In the genomic region with DNA sequence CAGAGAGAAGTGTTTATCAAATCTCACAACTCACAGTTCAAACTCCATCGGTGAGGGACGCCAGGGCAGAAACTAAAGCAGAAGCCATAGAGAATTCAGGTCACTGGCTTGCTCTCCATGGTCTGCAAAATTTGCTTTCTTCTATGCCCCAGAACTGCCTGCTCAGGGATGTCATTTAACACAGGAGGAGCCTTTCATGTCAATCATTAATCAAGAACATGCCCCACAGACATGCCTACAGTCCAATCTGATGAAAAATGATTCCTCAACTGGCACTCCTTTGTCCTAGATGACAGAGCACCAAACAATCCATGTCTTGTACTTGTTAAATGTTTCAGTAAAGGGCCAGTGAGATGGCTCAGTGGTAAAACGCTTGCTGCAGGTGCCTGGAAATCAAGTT, we compare ENCODE assay signal across 22 mouse cellular contexts. TPM values are rescaled to one million over a fixed set of nuclear protein-coding genes. Genes with fewer than 3 reads are reported as not detected.
"Had no signal": no experiment of that assay in that cellular context is flagged by ENCODE, and none has a peak within 500 bp of the region (broad histone marks: within the 10 kb centered on the region; RNA-seq: fewer than 3 reads in every experiment).

No protein-coding gene starts in this region.

- H3K9ac ChIP-seq: limb, embryonic 13.5 days; liver, embryonic 14.5 days; liver, postnatal 0 days; lung, embryonic 14.5 days; midbrain, embryonic 12.5 days; midbrain, embryonic 15.5 days; neural tube, embryonic 12.5 days; neural tube, embryonic 15.5 days had no signal

- ATAC-seq: intestine, embryonic 16.5 days; liver, postnatal 0 days; lung, postnatal 0 days; midbrain, embryonic 15.5 days had no signal

- H3K27ac ChIP-seq: limb, embryonic 10.5 days; limb, embryonic 13.5 days; liver, embryonic 14.5 days; macrophage; midbrain, embryonic 12.5 days; midbrain, embryonic 15.5 days; neural tube, embryonic 12.5 days; neural tube, embryonic 15.5 days; stomach, postnatal 0 days had no signal

- H3K9me3 ChIP-seq: limb, embryonic 10.5 days; midbrain, embryonic 12.5 days; midbrain, embryonic 15.5 days; neural tube, embryonic 12.5 days; neural tube, embryonic 15.5 days had no signal

- H3K4me2 ChIP-seq: limb, embryonic 13.5 days; lung, embryonic 14.5 days; midbrain, embryonic 12.5 days; midbrain, embryonic 15.5 days; neural tube, embryonic 12.5 days; neural tube, embryonic 15.5 days had no signal

- DNase-seq: liver; liver, postnatal 0 days; lung, embryonic 14.5 days; right cerebral cortex, adult 18-20 months; right cerebral cortex, postnatal 14 days; right cerebral cortex, postnatal 4 days; thymus, adult 2 months; thymus, postnatal 14 days; thymus, postnatal 4 days had no signal

- H3K4me1 ChIP-seq: limb, embryonic 10.5 days; limb, embryonic 13.5 days; midbrain, embryonic 12.5 days; midbrain, embryonic 15.5 days; neural tube, embryonic 12.5 days; neural tube, embryonic 15.5 days had no signal

- H3K27me3 ChIP-seq: limb, embryonic 13.5 days; midbrain, embryonic 12.5 days; midbrain, embryonic 15.5 days; neural tube, embryonic 12.5 days; neural tube, embryonic 15.5 days had no signal

- H3K4me3 ChIP-seq: limb, embryonic 10.5 days; limb, embryonic 13.5 days; midbrain, embryonic 12.5 days; midbrain, embryonic 15.5 days; neural tube, embryonic 12.5 days; neural tube, embryonic 15.5 days had no signal

- H3K36me3 ChIP-seq: limb, embryonic 10.5 days; limb, embryonic 13.5 days; midbrain, embryonic 12.5 days; midbrain, embryonic 15.5 days; neural tube, embryonic 12.5 days; neural tube, embryonic 15.5 days had no signal

RNA-seq across cellular contexts. Expression of a gene that starts 25.5 kb away (rescaled TPM):
- total RNA-seq: left cerebral cortex, postnatal 25 days; megakaryocyte, adult 5-6 weeks had no signal
- polyA plus RNA-seq: lung, embryonic 14.5 days; macrophage had no signal

RNA-seq across cellular contexts. Expression of a gene that starts 26.9 kb away (rescaled TPM):
- total RNA-seq: megakaryocyte, adult 5-6 weeks had no signal
- polyA plus RNA-seq: macrophage had no signal
